Mouse (Mus musculus) forebrain, embryonic 11.5 days (tissue): ENCODE measurements around the gene Gm28308. TPM values are rescaled to one million over a fixed set of nuclear protein-coding genes. Genes with fewer than 3 reads are reported as not detected.

Source experiments
- ATAC-seq: fragments of 200-750 bp; cut with Nextera tagmentation; replicated peaks from 2 replicates; pipeline ENCODE4 v1.8.0; 2017; ENCODE audit warnings: moderate TSS enrichment; ENCODE audit not compliant: low FRiP score
- DNase-seq: peaks from one replicate; pipeline ENCODE4 v3.0.0-alpha.2; 2017; ENCODE audit warnings: low spot score
- H3K27ac ChIP-seq: fragments of 300-500 bp; sonication (generic); 2 replicates; pipeline ENCODE4 v1.5.1; 2014; ENCODE audit warnings: low read depth, low read length
- H3K27me3 ChIP-seq: fragments of 300-500 bp; sonication (generic); 2 replicates; pipeline ENCODE4 v1.6.1; 2014; ENCODE audit warnings: mild to moderate bottlenecking, low read length, mixed read lengths; ENCODE audit not compliant: control insufficient read depth, insufficient read depth
- H3K36me3 ChIP-seq: fragments of 300-500 bp; sonication (generic); 2 replicates; pipeline ENCODE4 v1.6.1; 2014; ENCODE audit warnings: mild to moderate bottlenecking, low read length, moderate library complexity, mixed read lengths; ENCODE audit not compliant: control insufficient read depth, insufficient read depth
- H3K4me1 ChIP-seq: fragments of 300-500 bp; sonication (generic); replicated peaks from 2 replicates; pipeline ENCODE4 v1.6.1; 2014; ENCODE audit warnings: low read length, mixed read lengths; ENCODE audit not compliant: control insufficient read depth, insufficient read depth
- H3K4me2 ChIP-seq: fragments of 300-500 bp; sonication (generic); 2 replicates; pipeline ENCODE4 v1.6.1; 2014; ENCODE audit warnings: low read depth, mild to moderate bottlenecking, low read length, moderate library complexity, mixed read lengths; ENCODE audit not compliant: severe bottlenecking
- H3K4me3 ChIP-seq: fragments of 300-500 bp; sonication (generic); 2 replicates; pipeline ENCODE4 v1.5.1; 2014; ENCODE audit warnings: low read depth, low read length
- H3K9ac ChIP-seq: fragments of 300-500 bp; sonication (generic); 2 replicates; pipeline ENCODE4 v1.6.1; 2014; ENCODE audit warnings: low read length
- H3K9me3 ChIP-seq: fragments of 300-500 bp; sonication (generic); 2 replicates; pipeline ENCODE4 v1.6.1; 2016; ENCODE audit warnings: low read length, mixed read lengths; ENCODE audit not compliant: control insufficient read depth
- WGBS: fragments of 180-500 bp; shearing (Covaris S2); extraction: QIAGEN DNeasy Blood & Tissue Kit; methylation state at CpG from one replicate; pipeline ENCODE4 v1.1.7; 2014; 5-methylcytosine and 5-hydroxymethylcytosine counted together
- polyA plus RNA-seq: library from polyadenylated mRNA; unstranded; fragments of >200 nt; fragmentation: Nextera tagmentation; extraction: Ambion mirVana; gene quantifications from 2 replicates; pipeline ENCODE4 v1.2.1, GENCODE M21; 2014

The Gm28308 gene
- polyA plus RNA-seq, 1 experiment from 2014 or later = not detected

GRCm38 (mm10) chr6:52218643-52219215 lies 5.6 kb upstream of the Gm28308 start:
- no peaks in the 10 kb centered on the region for H3K36me3 ChIP-seq
- no peak overlapping the region for H3K9ac ChIP-seq
- peaks cover 100% of the 10 kb centered on the region for H3K27me3 ChIP-seq
- H3K4me3 ChIP-seq = no peak overlapping the region
- no peak overlapping the region for H3K27ac ChIP-seq
- H3K4me1 ChIP-seq = peaks cover 9% of the 10 kb centered on the region
- ATAC-seq (no peak), DNase-seq (no peak)
- WGBS = 5% methylated on average over 14 of the region's 14 CpGs
- H3K4me2 ChIP-seq = no peak overlapping the region
- no peaks in the 10 kb centered on the region for H3K9me3 ChIP-seq

GRCm38 (mm10) chr6:52217895-52218642 lies 4.9 kb upstream of the Gm28308 start:
- Histone ChIP-seq H3K9ac (no peak overlapping the region), H3K27ac (no peak overlapping the region), H3K4me1 (peaks cover 9% of the 10 kb centered on the region), H3K4me2 (no peak overlapping the region), H3K9me3 (no peaks in the 10 kb centered on the region), H3K36me3 (no peaks in the 10 kb centered on the region), H3K27me3 (peaks cover 100% of the 10 kb centered on the region), H3K4me3 (no peak overlapping the region)
- 2% methylated on average over 23 of the region's 23 CpGs for WGBS
- DNase-seq (no peak), ATAC-seq (no peak)

GRCm38 (mm10) chr6:52217459-52217768 lies 4.3 kb upstream of the Gm28308 start:
- H3K9ac ChIP-seq = no peak overlapping the region
- ATAC-seq = no peak
- peak overlapping the region; percentile 24 for H3K4me3 ChIP-seq
- H3K9me3 ChIP-seq = no peaks in the 10 kb centered on the region
- peaks cover 100% of the 10 kb centered on the region for H3K27me3 ChIP-seq
- H3K4me2 ChIP-seq = peak overlapping the region; percentile 47
- H3K4me1 ChIP-seq = peaks cover 9% of the 10 kb centered on the region
- H3K36me3 ChIP-seq = no peaks in the 10 kb centered on the region
- H3K27ac ChIP-seq = no peak overlapping the region
- WGBS = under 1% methylated on average over 25 of the region's 25 CpGs
- peak; percentile 82 for DNase-seq

- H3K27me3 ChIP-seq = peaks cover 100% of the 10 kb centered on the region
- no peak overlapping the region for H3K27ac ChIP-seq
- H3K9me3 ChIP-seq = no peaks in the 10 kb centered on the region
- WGBS = 2% methylated on average over 60 of the region's 60 CpGs
- DNase-seq (peak; percentile 70), ATAC-seq (no peak)
- H3K36me3 ChIP-seq = no peaks in the 10 kb centered on the region
- H3K4me1 ChIP-seq = peaks cover 9% of the 10 kb centered on the region
- H3K4me3 ChIP-seq = peak overlapping the region; percentile 24
- peak overlapping the region; percentile 47 for H3K4me2 ChIP-seq
- H3K9ac ChIP-seq = no peak overlapping the region
Measured at GRCm38 (mm10) chr6:52216691-52217458, 3.7 kb upstream of the Gm28308 start.

- peak; percentile 54 for DNase-seq
Measured at GRCm38 (mm10) chr6:52215771-52216535, 2.8 kb upstream of the Gm28308 start.

GRCm38 (mm10) chr6:52215070-52215469 lies 1.9 kb upstream of the Gm28308 start:
- H3K4me3 ChIP-seq = no peak overlapping the region
- no peaks in the 10 kb centered on the region for H3K36me3 ChIP-seq
- H3K4me1 ChIP-seq = peaks cover 6% of the 10 kb centered on the region; the same call in 1 of the 2 replicates
- ATAC-seq (no peak), DNase-seq (peak; percentile 51)
- peaks cover 99% of the 10 kb centered on the region for H3K27me3 ChIP-seq
- no peak overlapping the region for H3K9ac ChIP-seq
- no peak overlapping the region for H3K4me2 ChIP-seq
- no peaks in the 10 kb centered on the region for H3K9me3 ChIP-seq
- no peak overlapping the region for H3K27ac ChIP-seq
- 12% methylated on average over 3 of the region's 3 CpGs for WGBS

More at GRCm38 (mm10) chr6:52215771-52216535, 2.8 kb upstream of the Gm28308 start:
- H3K27ac ChIP-seq = no peak overlapping the region
- no peak overlapping the region for H3K9ac ChIP-seq
- H3K27me3 ChIP-seq = peaks cover 100% of the 10 kb centered on the region
- H3K4me2 ChIP-seq = no peak overlapping the region
- no peaks in the 10 kb centered on the region for H3K36me3 ChIP-seq
- H3K4me1 ChIP-seq = peaks cover 6% of the 10 kb centered on the region
- 2% methylated on average over 30 of the region's 30 CpGs for WGBS
- H3K9me3 ChIP-seq = no peaks in the 10 kb centered on the region
- no peak overlapping the region for H3K4me3 ChIP-seq
- no peak for ATAC-seq

GRCm38 (mm10) chr6:52214271-52214670 lies 1.1 kb upstream of the Gm28308 start:
- DNase-seq = peak; percentile 49
- Histone ChIP-seq H3K4me3 (no peak overlapping the region), H3K4me1 (peaks cover 6% of the 10 kb centered on the region; the same call in 1 of the 2 replicates), H3K9ac (no peak overlapping the region), H3K27ac (no peak overlapping the region), H3K4me2 (no peak overlapping the region), H3K36me3 (no peaks in the 10 kb centered on the region), H3K27me3 (peaks cover 99% of the 10 kb centered on the region), H3K9me3 (no peaks in the 10 kb centered on the region)
- 9% methylated on average over 5 of the region's 5 CpGs for WGBS
- ATAC-seq = no peak

- Histone ChIP-seq H3K27me3 (peaks cover 99% of the 10 kb centered on the region), H3K4me2 (no peak overlapping the region), H3K4me1 (peaks cover 11% of the 10 kb centered on the region), H3K9me3 (no peaks in the 10 kb centered on the region), H3K27ac (no peak overlapping the region), H3K9ac (no peak overlapping the region), H3K36me3 (no peaks in the 10 kb centered on the region), H3K4me3 (no peak overlapping the region)
- peak; percentile 47 for DNase-seq
- ATAC-seq = no peak
- under 1% methylated on average over 22 of the region's 22 CpGs for WGBS
Measured at GRCm38 (mm10) chr6:52212556-52213118, 502 bp downstream of the Gm28308 start.
